Mouse (Mus musculus): ENCODE measurements at regions not wholly inside any gene's neighbourhood (a gene's known extent, or its start where the extent isn't known, plus 50 kb on each side); places are given as distances from the start of the nearest gene placed in this dataset.

- TF ChIP-seq USF1 (IDR thresholded peaks at IDR 0.05; ENCODE audit: low read depth, low read length) (no peak), GABPA (IDR thresholded peaks at IDR 0.05; ENCODE audit: insufficient replicate concordance, low read depth, low read length) (no peak), MAX (IDR thresholded peaks at IDR 0.05; ENCODE audit: low read length) (no peak), POLR2A (IDR thresholded peaks at IDR 0.05; ENCODE audit: low read depth, low read length) (no peak), TCF12 (IDR thresholded peaks at IDR 0.05; ENCODE audit: low read depth, low read length) (no peak), MYC (IDR thresholded peaks at IDR 0.05; ENCODE audit: low read depth, low read length) (no peak), EP300 (IDR thresholded peaks at IDR 0.05; ENCODE audit: low read length) (no peak), CTCF (conservative IDR thresholded peaks at IDR 0.05 in 1 of 2, IDR thresholded peaks at IDR 0.05 in 1 of 2; ENCODE audit: low read depth in 2 of 2, low read length in 2 of 2) (no peak), JUN (IDR thresholded peaks at IDR 0.05; ENCODE audit: insufficient read depth, low read depth, low read length) (no peak), HCFC1 (IDR thresholded peaks at IDR 0.05; ENCODE audit: low read depth, low read length) (no peak), ZC3H11A (IDR thresholded peaks at IDR 0.05; ENCODE audit: low read depth, low read length) (no peak), RCOR1 (conservative IDR thresholded peaks at IDR 0.05; ENCODE audit: low read depth, low read length) (no peak), NRF1 (IDR thresholded peaks at IDR 0.05; ENCODE audit: low read depth, low read length) (no peak), TBP (conservative IDR thresholded peaks at IDR 0.05; ENCODE audit: low read depth, low read length) (no peak)
Measured at GRCm38 (mm10) chr11:19714888-19715595, 209.1 kb upstream of the Spred2 start.
